ENCODE assay signal across 8 mouse cellular contexts in the genomic region with DNA sequence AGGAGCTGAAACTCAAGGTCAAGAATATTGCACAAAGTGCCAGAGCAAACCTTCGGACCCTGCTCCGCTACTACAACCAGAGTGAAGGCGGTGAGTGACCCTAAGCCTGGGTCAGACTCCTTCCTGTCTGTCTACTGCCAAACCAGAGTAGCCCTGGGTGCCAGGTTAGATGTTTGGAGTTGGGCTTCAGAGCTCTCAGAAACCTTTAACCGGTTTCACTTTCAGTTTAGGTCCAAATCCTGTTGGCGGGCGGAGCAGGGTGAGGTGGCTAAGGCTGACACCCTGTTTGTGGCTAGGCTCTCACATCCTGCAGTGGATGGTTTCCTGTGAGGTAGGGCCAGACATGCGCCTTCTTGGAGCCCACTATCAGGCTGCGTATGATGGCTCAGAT. TPM values are rescaled to one million over a fixed set of nuclear protein-coding genes. Genes with fewer than 3 reads are reported as not detected.
DNase-seq lines count a peak whose midpoint lies in the region; ATAC-seq and TF ChIP-seq lines count a peak whose summit lies in the region.

No protein-coding gene starts in this region.

- intact Hi-C loops in left cerebral cortex, adult 2 months (cut with DNase I): no loop called here

- H3K27me3 ChIP-seq in intestine, embryonic 16.5 days (replicated peaks; ENCODE audit: control insufficient read depth, insufficient read depth, low read length): no peaks in the 10 kb centered on the region
- H3K27me3 ChIP-seq in liver, embryonic 15.5 days: no peaks in the 10 kb centered on the region

- H3K9ac ChIP-seq in intestine, embryonic 16.5 days (ENCODE audit: low read depth, low read length): peak overlapping the region; percentile 56
- no peak overlapping the region for H3K9ac ChIP-seq in liver, embryonic 15.5 days

- peak overlapping the region; percentile 10; the same call in 1 of the 2 replicates for H3K27ac ChIP-seq in left cerebral cortex, adult 2 months
- no peak overlapping the region for H3K27ac ChIP-seq in intestine, embryonic 16.5 days (ENCODE audit: low read length)
- H3K27ac ChIP-seq in liver, embryonic 15.5 days (replicated peaks): no peak overlapping the region

- no peaks in the 10 kb centered on the region for H3K9me3 ChIP-seq in intestine, embryonic 16.5 days (ENCODE audit: control insufficient read depth, low read length)
- H3K9me3 ChIP-seq in liver, embryonic 15.5 days (replicated peaks): no peaks in the 10 kb centered on the region

- DNase-seq in left cerebral cortex, adult 2 months (ENCODE audit: extremely low spot score in 1 of 2, low spot score in 2 of 2): peak in 1 of 2 experiments; percentile 12
- DNase-seq in left cerebral cortex, adult 11 months (ENCODE audit: low spot score): no peak
- DNase-seq in brain, adult 2 months (ENCODE audit: low read depth, low spot score): peak; percentile 7
- DNase-seq in heart, adult 11 months: peak; percentile 98
- DNase-seq in natural killer cell, adult 2 months (ENCODE audit: low spot score in 2 of 2): peak; percentile 90 to 94
- DNase-seq in thymus, postnatal 25 days: peak; percentile 70

- 53% methylated on average over 8 of the region's 8 CpGs for WGBS in intestine, embryonic 16.5 days
- WGBS in liver, embryonic 15.5 days (ENCODE audit: insufficient replicate concordance): 15% methylated on average over 8 of the region's 8 CpGs

- peak overlapping the region; percentile 82 for H3K4me2 ChIP-seq in intestine, embryonic 16.5 days (ENCODE audit: low read depth, low read length)
- H3K4me2 ChIP-seq in liver, embryonic 15.5 days: peak overlapping the region; percentile 77

- no peaks in the 10 kb centered on the region for H3K36me3 ChIP-seq in intestine, embryonic 16.5 days (ENCODE audit: control insufficient read depth, insufficient read depth, low read length)
- H3K36me3 ChIP-seq in liver, embryonic 15.5 days (replicated peaks): no peaks in the 10 kb centered on the region

- no peaks in the 10 kb centered on the region for H3K4me1 ChIP-seq in intestine, embryonic 16.5 days (ENCODE audit: control insufficient read depth, insufficient read depth, low read length)
- no peaks in the 10 kb centered on the region; the same call in 1 of the 2 replicates for H3K4me1 ChIP-seq in liver, embryonic 15.5 days (replicated peaks)

- TF ChIP-seq CTCF in left cerebral cortex, adult 2 months (IDR thresholded peaks at IDR 0.05): no peak

- peak overlapping the region; percentile 73 for H3K4me3 ChIP-seq in left cerebral cortex, adult 2 months
- peak overlapping the region; percentile 57 for H3K4me3 ChIP-seq in intestine, embryonic 16.5 days (ENCODE audit: low read length)
- H3K4me3 ChIP-seq in liver, embryonic 15.5 days (replicated peaks): peak overlapping the region; percentile 61

- ATAC-seq in intestine, embryonic 16.5 days: peak; percentile 68
- peak; percentile 40; the same call in 1 of the 2 replicates for ATAC-seq in liver, embryonic 15.5 days (ENCODE audit: insufficient read depth)

RNA-seq across cellular contexts. Expression of a gene that starts 0.7 kb away (rescaled TPM):
- total RNA-seq in left cerebral cortex, adult 2 months (2021): 1 to 10 TPM; 3.1 to 3.6 TPM
- 5.1 and 5.2 TPM in 2 replicates for polyA plus RNA-seq in intestine, embryonic 16.5 days (2015; fragmentation: Nextera tagmentation; extraction: Ambion mirVana)
- 2.0 TPM in 2 replicates for polyA plus RNA-seq in liver, embryonic 15.5 days (2015; fragmentation: Nextera tagmentation; extraction: Ambion mirVana)

RNA-seq across cellular contexts. Expression of a gene that starts 7.1 kb away (rescaled TPM):
- not detected for total RNA-seq in left cerebral cortex, adult 2 months (2021)
- polyA plus RNA-seq in intestine, embryonic 16.5 days (2015; fragmentation: Nextera tagmentation; extraction: Ambion mirVana): not detected in 2 replicates
- polyA plus RNA-seq in liver, embryonic 15.5 days (2015; fragmentation: Nextera tagmentation; extraction: Ambion mirVana): not detected in 2 replicates

RNA-seq across cellular contexts. Expression of a gene that starts 12.6 kb away (rescaled TPM):
- total RNA-seq in left cerebral cortex, adult 2 months (2021): not detected
- polyA plus RNA-seq in intestine, embryonic 16.5 days (2015; fragmentation: Nextera tagmentation; extraction: Ambion mirVana): 0.10 TPM in 1 of 2 replicates, not detected in the other
- polyA plus RNA-seq in liver, embryonic 15.5 days (2015; fragmentation: Nextera tagmentation; extraction: Ambion mirVana): not detected in 2 replicates

RNA-seq across cellular contexts. Expression of a gene that starts 33.4 kb away (rescaled TPM):
- not detected for total RNA-seq in left cerebral cortex, adult 2 months (2021)
- polyA plus RNA-seq in intestine, embryonic 16.5 days (2015; fragmentation: Nextera tagmentation; extraction: Ambion mirVana): not detected in 2 replicates
- not detected in 2 replicates for polyA plus RNA-seq in liver, embryonic 15.5 days (2015; fragmentation: Nextera tagmentation; extraction: Ambion mirVana)

RNA-seq across cellular contexts. Expression of a gene that starts 33.6 kb away (rescaled TPM):
- total RNA-seq in left cerebral cortex, adult 2 months (2021): not detected
- polyA plus RNA-seq in intestine, embryonic 16.5 days (2015; fragmentation: Nextera tagmentation; extraction: Ambion mirVana): not detected in 2 replicates
- polyA plus RNA-seq in liver, embryonic 15.5 days (2015; fragmentation: Nextera tagmentation; extraction: Ambion mirVana): not detected in 2 replicates
